Mouse (Mus musculus) brown adipose tissue, adult 24 weeks (tissue): Measurements from ENCODE around the gene Tchp. TPM values are rescaled to one million over a fixed set of nuclear protein-coding genes. Genes with fewer than 3 reads are reported as not detected.
A peak's percentile ranks its signal among the peaks of the same experiment; 100 is the strongest.

ENCODE experiments used
- H3K27ac ChIP-seq: fragments of 200-500 bp; replicated peaks from 2 replicates; pipeline ENCODE4 v1.5.1; 2012; ENCODE audit warnings: low read depth, mild to moderate bottlenecking, low read length
- H3K4me1 ChIP-seq: fragments of 200-500 bp; 2 replicates; pipeline ENCODE4 v1.6.1; 2012; ENCODE audit warnings: low read length, mixed read lengths; ENCODE audit not compliant: control insufficient read depth, insufficient read depth, insufficient read length
- H3K4me3 ChIP-seq: fragments of 200-500 bp; 2 replicates; pipeline ENCODE4 v1.5.1; 2012; ENCODE audit warnings: low read depth, mild to moderate bottlenecking, low read length, moderate library complexity; ENCODE audit not compliant: insufficient read depth
- polyA plus RNA-seq: library from polyadenylated mRNA; stranded (reverse); fragments of >200 nt; gene quantifications from 2 replicates; pipeline ENCODE4 v1.2.4, GENCODE M21; 2012; ENCODE audit not compliant: missing spikeins, insufficient read depth, insufficient read length

Tchp gene
- polyA plus RNA-seq, 1 experiment: 1.5 TPM

DNA sequence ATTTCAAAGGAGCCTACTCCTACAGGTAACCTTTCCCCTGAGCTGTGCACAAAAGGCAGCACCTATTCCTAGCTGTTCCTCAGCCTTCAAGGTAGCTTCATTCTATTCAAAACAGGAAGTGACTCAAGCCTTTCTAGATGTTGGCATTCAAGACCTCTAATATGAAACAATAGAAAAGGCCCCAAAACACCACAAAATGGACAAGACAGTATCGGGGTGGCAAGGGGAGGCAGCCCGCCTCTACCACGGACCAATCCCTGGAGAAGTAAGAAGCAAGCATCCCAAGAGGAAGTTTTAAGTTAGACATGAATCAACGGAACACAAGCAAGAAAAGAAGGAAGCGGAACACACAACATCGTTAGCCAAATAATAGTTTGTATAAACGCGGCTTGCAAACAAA, 64.2 kb downstream of the Tchp start:
- H3K27ac ChIP-seq: peak overlapping the region; percentile 64
- H3K4me3 ChIP-seq: peak overlapping the region; percentile 85
- peaks cover 14% of the 10 kb centered on the region for H3K4me1 ChIP-seq

Other genes starting within 250 kb of the Tchp start
- 1.8 and 2.7 TPM in 2 replicates for gene Fam222a, start 139.7 kb upstream of the Tchp start, polyA plus RNA-seq
- gene Trpv4, start 49.3 kb upstream of the Tchp start, polyA plus RNA-seq: 0.83 and 1.2 TPM in 2 replicates
- gene Gltp, start 16.8 kb upstream of the Tchp start, polyA plus RNA-seq: 29.8 and 31.9 TPM in 2 replicates
- gene Ankrd13a, start 66.9 kb downstream of the Tchp start, polyA plus RNA-seq: 37.1 and 53.8 TPM in 2 replicates
- gene Git2, start 67.8 kb downstream of the Tchp start, polyA plus RNA-seq: 15.1 and 17.6 TPM in 2 replicates
- 2.1 and 5.5 TPM in 2 replicates for gene 1500011B03Rik, start 115.7 kb downstream of the Tchp start, polyA plus RNA-seq
- gene 4930519G04Rik, start 145.9 kb downstream of the Tchp start, polyA plus RNA-seq: not detected in 2 replicates
- gene Gm9936, start 150.9 kb downstream of the Tchp start, polyA plus RNA-seq: not detected in 2 replicates
- gene Oasl2, start 189.2 kb downstream of the Tchp start, polyA plus RNA-seq: 3.3 and 5.9 TPM in 2 replicates
- 1.2 TPM in 1 of 2 replicates, not detected in the other for gene Oasl1, start 215.5 kb downstream of the Tchp start, polyA plus RNA-seq
- gene 2210016L21Rik, start 234.4 kb downstream of the Tchp start, polyA plus RNA-seq: 11.2 and 11.3 TPM in 2 replicates